Mouse (Mus musculus) erythroblast, adult 5-6 weeks (primary cell): Measurements from ENCODE around the gene Ly6g5b. TPM values are rescaled to one million over a fixed set of nuclear protein-coding genes. Genes with fewer than 3 reads are reported as not detected.
A peak's percentile ranks its signal among the peaks of the same experiment; 100 is the strongest.

Source experiments
- ATAC-seq: replicated peaks from 2 replicates; pipeline ENCODE4 v1.8.0; 2016; ENCODE audit warnings: moderate number of reproducible peaks, mild to moderate bottlenecking, moderate TSS enrichment, inconsistent platforms; ENCODE audit not compliant: poor library complexity, low FRiP score, severe bottlenecking
- total RNA-seq, 2 experiments: library from RNA; stranded (forward) in 1 of 2; stranded (reverse) in 1 of 2; fragments of 150-400 nt in 1 of 2; fragments of 200-764, 138-1000 nt in 1 of 2; gene quantifications; 2 replicates each; pipeline versions ENCODE4 v1.2.3 to v1.2.4; 2015 to 2017; ENCODE audit warnings: low replicate concordance in 2 of 2

Ly6g5b gene
- total RNA-seq, 2 experiments from 2014 or later: 0.34 to 7.7 TPM

DNA sequence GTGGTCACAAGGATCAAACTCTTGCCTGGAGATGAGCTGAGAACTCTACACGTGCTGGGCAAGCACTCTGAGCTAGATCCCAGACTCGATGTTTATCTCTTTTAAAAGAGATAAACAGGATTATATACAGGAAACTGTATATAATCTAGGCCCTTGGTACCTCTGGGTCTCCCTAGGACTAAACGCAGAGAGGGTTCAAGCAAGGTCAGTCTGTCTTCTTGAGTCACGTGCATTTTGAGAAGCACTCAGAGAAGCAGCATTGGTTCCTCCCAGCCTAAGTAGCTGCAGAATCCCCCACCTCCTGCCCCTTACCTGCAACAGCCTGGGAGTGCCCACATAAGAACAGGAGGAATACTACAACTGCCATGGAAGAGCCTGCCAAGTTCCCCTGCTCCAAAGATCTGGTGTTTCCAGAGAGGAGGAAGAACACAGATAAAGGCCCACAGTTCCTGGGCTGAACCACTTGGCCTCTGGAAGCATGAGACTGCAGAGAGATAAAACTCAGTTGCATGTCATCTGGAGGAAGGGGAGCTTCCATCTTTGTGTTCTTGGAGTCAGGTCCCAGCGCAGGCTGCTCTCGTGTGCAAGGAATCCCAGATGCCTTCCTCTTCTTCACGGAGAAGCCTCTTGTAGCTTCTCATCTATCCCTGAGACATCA, 29.9 kb downstream of the Ly6g5b start, which contains the start of gene Ly6g6f:
Gene Ly6g6f (minus strand): TSS at position 403 of the 658 bp plus-strand sequence.
- ATAC-seq: no peak

DNA sequence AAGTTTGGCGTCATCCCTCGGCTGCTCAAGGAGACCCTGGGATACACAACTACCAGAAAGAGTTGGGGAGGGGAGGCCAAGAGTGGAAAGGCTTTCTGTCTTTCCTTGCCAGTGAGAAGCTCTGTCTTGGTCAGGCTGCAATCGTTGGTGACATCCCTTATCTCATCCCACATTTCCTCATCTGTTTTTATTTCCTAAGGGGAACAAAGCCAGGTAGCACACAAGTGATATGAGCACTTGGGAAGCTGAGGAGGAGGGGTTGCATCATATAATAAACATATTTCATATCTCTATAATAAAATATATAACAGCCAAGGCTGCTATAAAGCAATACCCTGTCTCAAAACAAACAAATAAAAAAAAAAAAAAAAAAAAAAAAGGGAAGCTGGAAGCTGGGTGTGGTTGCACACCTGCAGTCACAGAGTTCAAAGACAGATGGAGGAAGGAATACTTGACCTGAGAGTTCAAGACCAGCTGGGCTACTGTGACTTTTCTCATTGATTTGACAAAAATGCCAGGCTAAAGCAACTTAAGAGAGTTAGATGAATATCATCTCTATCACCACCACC, 31.2 kb downstream of the Ly6g5b start:
- ATAC-seq: no peak

DNA sequence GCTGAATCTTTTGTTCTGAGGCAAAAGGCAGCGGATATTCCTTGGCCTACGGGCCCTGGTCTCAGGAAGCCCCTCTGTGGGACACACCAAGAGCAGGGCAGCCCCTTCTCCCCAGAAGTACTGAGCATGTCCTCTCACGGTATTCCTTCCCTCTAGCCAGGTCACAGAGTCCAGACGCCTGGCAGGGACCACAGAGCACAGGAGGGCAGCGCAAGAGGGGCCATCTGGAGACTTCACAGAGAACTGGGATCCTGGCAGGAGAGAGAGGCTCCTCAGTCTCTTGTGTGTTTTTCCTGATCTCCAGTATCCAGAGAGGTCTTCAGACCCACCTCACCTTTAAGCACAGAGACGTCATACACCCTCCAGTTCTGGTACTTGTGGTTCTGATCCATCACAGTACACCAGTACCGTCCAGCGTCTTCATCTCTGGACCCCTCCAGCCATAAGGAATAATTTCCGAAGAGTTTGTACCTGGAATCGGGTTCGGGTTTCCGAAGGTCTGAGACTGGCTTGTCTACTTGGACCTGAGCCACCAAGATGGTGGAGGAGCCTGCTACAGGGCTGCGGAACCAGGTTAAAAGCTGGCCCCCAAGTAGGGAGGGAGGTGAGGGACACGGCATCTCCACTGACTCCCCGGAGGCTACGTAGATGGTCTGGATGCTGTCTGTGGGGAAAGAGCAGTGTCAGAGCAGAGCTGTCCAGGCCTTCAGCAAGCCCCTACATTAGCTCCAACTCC, 32.2 kb downstream of the Ly6g5b start:
- ATAC-seq: no peak

DNA sequence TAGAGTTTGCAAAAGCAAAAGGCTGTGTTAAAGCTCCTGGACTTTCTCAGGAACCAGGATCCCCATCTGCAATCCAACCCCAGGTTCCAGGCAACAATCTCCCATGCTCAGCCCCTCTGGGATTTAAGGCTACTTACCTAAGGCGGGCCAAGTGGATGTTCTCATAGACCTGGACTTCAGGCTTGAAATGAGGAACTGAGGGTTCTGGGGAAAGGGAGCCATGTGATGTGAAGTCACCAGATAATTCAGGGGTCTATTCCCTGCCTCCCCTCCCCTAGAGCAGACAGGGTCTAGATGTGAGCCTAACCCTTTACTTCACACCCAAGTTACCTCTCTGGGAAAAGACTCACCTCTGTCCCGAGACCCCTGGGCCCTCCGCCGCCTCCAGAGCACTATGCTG, 34.5 kb downstream of the Ly6g5b start:
- no peak for ATAC-seq

DNA sequence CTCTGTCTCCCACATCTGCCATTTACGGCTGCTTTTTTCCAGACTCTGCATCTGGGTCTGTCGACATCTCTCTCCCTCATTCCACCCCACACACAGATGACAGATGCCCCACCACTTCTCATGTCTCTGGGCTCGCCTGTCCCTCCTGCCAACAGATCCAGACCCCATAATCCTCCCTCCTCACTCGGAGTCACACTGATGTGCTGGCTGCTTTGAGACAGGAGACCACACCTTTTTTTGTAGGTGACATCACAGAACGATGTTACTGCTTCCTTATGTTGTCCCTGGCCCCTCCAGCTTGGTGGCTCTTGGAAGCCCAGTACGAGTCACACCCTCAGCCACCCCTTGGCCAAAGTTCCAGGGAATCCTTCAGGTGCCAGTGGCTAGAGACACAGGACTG, 35.0 kb downstream of the Ly6g5b start:
- ATAC-seq: peak; percentile 58

DNA sequence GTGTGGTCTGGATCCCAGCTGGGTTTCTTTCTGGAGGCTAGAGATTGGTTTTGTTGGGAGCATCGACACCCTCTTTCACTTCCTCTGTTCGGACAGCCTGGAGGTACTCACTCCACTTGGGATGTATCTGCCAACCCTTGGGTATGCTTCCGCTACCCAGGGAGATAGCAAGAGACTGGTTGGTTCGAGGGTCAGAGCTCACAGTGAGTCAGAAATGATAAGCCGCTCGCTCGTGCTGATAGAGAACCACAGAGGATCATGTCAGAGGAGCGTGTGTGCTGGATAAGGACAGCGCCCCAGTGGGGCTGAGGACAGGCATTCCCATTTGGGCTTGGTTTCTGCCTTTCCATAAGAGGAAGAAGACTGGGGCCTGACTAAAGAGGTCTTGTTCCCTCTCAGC, 35.5 kb downstream of the Ly6g5b start:
- ATAC-seq: peak; percentile 82

DNA sequence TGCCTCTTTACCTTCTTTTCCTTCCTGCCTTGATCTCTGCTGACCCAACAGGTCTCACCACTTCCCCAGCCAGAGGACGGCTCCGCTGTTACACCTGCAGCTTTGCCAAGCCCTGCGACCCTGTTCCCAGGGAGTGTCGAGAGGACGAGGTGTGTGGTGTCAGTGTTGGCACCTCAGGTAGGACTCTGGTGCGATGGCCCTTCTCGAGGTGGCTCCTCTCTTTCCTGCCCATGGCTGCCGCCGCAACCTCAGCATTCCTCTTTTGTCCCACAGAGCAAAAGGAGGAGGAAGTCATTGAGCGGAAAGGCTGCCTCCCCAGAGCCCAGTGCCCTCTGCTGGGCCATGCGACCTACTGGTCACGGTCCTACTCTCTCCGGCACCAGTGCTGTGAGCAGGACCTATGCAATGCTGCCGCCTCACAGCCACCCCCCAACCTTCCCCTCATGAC, 37.4 kb downstream of the Ly6g5b start, which contains the start of gene Ly6g6d:
Gene Ly6g6d (minus strand): TSS at position 280 of the 448 bp plus-strand sequence.
- ATAC-seq: no peak

DNA sequence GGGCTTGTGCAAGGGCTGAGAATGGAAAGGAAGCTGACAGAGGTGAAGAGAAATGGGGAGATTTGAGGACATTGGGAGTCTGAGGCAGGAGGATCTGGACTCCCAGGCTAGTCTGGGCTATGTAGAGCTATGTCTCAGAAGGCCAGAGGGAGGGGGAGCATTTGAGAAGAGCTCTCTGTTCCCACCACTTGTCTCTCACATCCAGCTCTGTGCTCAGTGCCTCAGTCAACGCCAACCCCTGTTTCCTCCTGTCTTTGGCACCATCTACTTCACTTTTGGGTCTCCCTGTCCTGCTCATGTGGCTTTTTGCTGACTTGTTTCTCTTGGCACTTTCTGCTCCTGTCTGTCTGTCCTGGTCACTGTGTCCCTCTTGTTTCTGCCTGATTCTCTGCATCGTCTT, 37.9 kb downstream of the Ly6g5b start:
- ATAC-seq: no peak

DNA sequence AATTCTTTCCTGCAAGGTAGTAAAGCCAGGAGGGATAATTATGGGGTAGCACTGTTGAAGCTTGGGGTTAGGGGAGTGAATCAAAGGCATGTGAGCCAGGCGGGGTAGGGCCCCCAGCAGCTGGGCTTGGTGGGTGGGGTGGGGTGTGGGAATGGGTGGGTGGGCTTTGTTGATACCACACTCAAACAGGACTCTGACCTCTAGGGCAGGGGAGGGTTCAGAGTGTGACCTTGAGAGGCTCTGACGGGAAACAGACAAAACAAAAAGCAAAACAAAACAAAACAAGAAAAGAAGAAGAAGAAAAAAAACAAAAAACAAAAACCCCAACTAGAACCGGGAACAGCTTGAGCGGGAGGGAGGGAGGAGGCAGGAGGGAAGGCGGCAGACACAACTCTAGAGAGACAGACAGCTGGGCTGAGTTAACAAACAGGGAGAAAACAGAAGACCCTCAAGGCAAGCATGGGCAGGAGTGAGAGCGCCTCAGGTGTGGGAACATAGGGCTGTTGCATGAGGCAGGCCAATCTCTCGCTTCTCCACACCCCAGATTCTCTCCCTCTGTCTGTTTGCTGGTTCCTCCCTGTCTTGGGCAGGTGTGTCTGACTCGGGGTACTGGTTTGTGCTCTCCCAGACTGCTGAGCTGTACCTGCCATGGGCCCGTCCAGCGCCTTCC, 38.6 kb downstream of the Ly6g5b start, which contains the start of gene Ly6g6e:
Gene Ly6g6e (plus strand): TSS at position 396 of the 670 bp plus-strand sequence.
- no peak for ATAC-seq

DNA sequence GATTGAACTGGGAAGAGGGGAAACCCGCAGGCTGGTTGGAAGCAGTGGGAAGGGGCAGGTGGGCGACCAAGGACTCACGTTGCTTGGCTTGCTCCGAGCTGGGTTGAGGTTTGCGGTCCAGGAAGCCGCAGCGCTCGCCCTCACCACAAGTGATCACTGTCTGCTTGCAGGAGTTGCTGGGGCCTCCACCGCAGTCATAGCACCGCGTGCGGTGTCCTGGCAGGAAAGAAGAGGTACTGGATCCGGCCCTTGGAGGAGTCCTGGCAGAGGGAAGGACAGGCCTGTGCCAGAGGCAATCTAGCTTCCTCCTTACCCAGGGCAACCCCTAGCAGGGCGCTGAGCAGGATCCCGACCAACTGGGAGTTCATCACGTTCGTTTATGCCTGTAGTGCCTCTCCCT, 41.1 kb downstream of the Ly6g5b start:
- ATAC-seq: no peak

DNA sequence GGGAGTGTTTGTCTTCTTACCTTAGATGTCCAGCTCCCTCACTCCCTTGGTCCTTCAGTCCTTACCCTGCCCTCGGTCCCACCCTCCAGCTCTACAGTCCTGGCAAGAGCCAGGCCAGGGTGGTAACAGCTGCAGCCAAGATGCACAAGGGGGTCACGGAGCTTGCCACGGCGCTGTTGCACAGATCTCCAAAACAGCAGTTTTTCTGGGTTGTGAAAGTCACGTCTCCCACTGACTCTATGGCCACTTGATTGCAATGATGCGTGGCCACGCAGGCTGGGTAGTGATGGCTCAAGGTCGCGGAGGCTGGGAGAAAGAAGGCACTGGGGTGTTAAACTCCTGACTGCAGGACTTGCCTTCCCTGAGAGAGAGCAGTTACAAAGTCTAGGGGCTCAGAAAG, 43.8 kb downstream of the Ly6g5b start:
- no peak for ATAC-seq

DNA sequence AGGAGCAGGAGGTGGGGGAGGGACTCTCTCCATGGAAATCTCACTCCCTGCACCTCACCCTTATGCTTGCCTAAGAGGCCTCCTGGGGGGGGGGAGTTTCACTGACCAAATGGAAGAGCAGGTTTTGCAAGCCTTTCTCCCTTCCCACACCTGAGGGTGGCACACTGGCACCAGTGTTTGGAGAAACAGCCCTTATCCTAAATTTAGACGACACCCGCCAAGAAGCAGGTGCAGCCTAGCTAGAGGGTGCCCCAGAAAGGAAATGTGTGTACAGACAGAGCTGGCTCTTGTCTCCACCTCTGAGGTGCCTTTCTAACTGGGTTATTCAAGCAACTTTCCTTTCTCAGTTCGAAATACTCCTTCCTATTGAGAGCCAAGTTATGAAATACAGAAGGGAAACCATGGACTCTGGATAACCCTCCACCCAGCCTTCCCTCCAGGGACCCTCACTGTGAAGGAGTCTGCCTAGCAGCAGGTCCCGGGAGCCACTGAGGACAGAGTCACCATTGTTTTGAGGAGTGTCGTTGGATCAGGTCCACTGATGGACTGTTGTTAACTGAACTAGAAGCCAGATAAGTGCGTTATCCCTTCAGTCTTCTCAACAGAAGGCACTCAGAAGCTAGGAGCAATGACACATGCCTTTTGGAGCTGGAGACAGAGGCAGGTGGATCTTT, 44.5 kb downstream of the Ly6g5b start:
- no peak for ATAC-seq

DNA sequence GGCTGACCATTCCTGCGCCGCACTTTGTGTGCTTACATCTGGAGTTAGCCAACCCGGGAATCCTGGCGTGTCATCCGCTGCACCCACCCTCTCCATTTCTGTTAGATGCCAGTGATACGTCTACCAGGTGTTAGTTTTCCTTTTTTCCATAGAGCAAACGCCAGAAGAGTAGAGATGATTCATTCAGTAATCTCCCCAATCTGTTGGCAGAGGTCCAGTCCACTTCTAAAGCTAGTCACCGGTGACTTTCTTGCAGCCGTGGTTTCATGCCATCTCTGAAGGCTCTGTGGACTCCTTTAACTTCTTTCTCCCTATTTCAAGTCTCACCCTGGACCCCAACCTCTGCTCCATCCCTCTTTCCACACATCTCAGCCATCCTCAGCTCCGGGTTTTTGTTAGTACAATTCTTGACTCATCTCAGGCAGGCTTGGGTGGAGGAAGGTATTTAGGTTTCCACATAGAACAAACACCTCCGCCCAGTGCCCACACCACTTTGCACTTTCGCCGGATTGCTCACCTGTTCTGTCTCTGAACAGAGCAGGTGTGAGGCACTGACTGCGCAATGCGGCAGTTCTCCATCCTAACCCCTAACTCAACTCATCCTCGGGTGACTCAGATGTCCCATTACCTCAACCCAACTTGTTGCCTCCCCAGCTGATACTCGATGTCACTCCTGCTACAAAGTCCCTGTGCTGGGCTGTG, 46.9 kb downstream of the Ly6g5b start:
- no peak for ATAC-seq

DNA sequence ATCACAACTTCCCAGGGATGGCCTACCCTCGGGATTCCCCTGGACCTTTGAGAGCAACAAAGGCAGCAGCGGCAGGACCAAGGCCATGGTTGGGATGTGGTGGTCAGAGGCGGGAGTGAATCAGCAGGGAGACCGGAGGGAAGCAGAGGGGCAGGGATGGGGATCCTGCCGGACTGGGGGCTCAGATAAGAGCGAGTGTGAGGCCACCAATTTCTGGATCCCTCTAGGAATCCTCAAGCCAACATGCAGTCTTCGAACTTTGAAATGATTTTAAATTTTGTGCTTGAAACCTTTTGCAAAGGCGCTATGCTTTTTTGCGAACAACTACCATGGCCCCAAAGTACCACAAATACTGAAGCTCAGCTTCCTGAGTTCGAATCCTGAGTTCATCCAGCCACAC, 49.1 kb downstream of the Ly6g5b start, which contains the start of gene Mpig6b:
Gene Mpig6b (minus strand): TSS at position 101 of the 400 bp plus-strand sequence.
- no peak for ATAC-seq

DNA sequence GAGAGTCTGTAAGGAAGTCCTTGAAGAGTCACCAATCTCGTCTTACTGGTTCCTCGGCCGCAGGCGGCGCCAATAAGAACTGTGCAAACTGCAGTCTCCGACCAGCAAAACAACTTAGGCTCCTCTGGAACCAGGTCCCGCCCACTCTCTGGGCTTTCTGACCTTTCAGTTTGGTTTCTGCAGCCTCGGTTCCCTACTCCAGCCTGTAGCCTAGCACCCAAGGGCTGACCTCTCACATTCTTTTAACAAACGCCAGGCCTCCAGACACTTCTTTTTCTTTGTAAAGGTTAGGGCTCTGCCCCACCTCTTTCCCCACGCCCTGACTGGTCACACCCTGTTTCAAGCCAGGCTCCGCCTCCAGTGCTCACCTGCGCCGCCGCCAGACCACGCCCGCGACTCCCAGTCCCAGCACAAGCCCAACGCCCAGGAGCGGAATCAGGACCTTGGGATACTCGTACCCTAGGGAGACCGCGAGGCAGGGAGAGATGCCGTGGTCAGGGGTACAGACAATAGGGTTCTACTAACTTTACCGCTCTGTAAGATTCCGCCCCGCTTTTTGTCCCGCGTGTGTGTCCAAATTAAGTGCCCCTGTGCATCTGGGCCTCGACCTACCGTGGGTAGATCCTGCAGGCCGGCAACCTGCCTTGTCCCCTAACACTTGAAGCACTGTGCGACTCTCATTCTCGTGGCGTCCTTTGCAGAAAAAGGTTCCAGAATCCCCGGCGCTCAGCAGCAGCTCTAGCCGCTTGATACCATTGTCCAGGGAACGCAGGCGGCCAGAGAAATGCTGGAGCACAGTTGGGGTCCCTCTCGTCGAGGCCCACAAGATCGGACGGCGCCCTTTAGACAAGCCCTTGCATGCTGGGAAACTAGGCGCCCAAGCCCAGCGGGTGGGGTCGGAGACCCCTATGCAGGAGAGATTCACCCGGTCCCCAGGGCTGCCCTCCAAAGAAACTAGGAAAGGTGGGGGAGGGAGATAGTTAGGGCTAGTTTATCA, 50.0 kb downstream of the Ly6g5b start, which contains the start of gene Ly6g6c:
Gene Ly6g6c (plus strand): TSS at position 438 of the 997 bp plus-strand sequence.
- ATAC-seq: peak; percentile 60; the same call in 1 of the 2 replicates

DNA sequence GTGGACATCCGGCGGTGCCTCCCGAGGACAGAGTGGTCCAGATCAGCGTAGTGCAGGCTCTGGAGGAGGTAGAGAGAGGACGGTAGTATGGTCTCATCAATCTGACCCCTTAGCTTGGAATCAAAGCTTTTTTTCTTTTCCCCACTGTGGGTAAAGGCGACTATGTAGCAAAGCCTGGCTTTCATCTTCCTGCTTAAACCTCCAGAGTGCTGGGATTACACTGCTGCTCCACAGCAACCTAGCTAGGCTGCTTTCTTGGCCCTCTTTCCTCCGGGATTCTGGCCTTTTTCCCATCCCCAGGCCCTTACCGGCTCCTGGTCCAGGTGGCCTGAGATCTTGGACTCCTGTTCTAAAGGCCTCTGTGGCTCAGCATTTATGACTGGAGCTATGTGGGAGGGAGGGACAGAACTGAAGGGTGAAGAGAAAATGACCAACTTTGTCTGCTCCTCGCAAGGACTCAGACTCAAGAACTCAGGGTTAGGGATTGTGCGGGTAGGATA, 50.8 kb downstream of the Ly6g5b start:
- ATAC-seq: no peak
